Mouse (Mus musculus): ENCODE measurements around the gene Bves. TPM values are rescaled to one million over a fixed set of nuclear protein-coding genes. Genes with fewer than 3 reads are reported as not detected.

Bves gene
- polyA plus RNA-seq, 1 experiment from 2014 or later: 2.1 TPM

DNA sequence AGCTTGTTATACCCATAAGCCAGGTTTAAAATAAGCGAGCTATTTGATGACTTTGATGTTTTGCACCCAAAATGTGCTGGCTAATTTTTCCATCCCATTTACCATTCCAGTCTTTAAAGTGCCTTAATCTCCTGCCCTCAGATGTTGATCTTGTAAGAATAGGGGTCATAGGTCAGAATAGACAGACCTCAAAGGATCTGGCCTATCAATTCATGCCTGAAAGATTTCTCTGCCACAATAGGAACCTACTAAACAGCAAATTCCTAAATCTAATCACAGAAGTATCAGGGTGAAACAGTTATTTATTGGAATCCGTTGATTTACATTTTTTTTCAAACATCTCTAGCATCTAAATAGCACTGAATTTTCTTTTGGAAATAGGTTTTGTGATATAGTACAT lies 76.2 kb downstream of the Bves start:
- no peak overlapping the region for H3K27ac ChIP-seq
- ATAC-seq (replicated peaks; ENCODE audit: low FRiP score): no peak
- H3K27me3 ChIP-seq: no peaks in the 10 kb centered on the region
- H3K4me2 ChIP-seq: no peak overlapping the region
- no peaks in the 10 kb centered on the region for H3K4me1 ChIP-seq
- H3K9ac ChIP-seq: no peak overlapping the region
- WGBS: 59% methylated on average over 2 of the region's 2 CpGs
- H3K4me3 ChIP-seq (replicated peaks): no peak overlapping the region
- no peaks in the 10 kb centered on the region for H3K36me3 ChIP-seq
- no peaks in the 10 kb centered on the region for H3K9me3 ChIP-seq (replicated peaks)

DNA sequence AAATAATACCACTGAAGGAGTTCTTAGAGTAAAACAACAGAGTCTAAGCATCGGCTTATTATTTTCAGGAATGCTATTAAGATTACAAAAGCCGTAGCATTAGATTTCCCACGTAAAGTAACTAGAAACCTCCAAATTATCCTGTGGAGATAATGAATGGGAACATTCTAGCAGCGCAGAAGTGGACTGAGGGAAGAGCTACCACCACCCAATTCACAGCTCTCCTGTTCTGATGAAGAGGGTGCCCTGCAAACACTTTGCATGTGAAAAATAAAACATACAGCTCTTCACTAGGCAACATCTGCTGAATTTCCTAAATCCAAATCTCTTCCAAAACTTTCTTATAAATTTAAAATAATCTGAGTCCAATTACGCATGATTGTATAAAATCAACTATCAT lies 76.6 kb downstream of the Bves start:
- WGBS: 63% methylated on average over 5 of the region's 5 CpGs
- no peaks in the 10 kb centered on the region for H3K27me3 ChIP-seq
- H3K9ac ChIP-seq: no peak overlapping the region
- no peaks in the 10 kb centered on the region for H3K9me3 ChIP-seq (replicated peaks)
- H3K4me1 ChIP-seq: no peaks in the 10 kb centered on the region
- no peak overlapping the region for H3K27ac ChIP-seq
- H3K36me3 ChIP-seq: no peaks in the 10 kb centered on the region
- no peak overlapping the region for H3K4me2 ChIP-seq
- ATAC-seq (replicated peaks; ENCODE audit: low FRiP score): no peak
- no peak overlapping the region for H3K4me3 ChIP-seq (replicated peaks)

Other genes starting within 250 kb of the Bves start
- gene Popdc3, start 157.7 kb upstream of the Bves start, polyA plus RNA-seq (2015; fragmentation: Nextera tagmentation; extraction: Ambion mirVana): 0.63 and 0.78 TPM in 2 replicates
- gene Lin28b, start 150.6 kb downstream of the Bves start, polyA plus RNA-seq (2015; fragmentation: Nextera tagmentation; extraction: Ambion mirVana): 1.6 TPM in 2 replicates
- gene Hace1, start 242.1 kb downstream of the Bves start, polyA plus RNA-seq (2015; fragmentation: Nextera tagmentation; extraction: Ambion mirVana): 16.5 and 17.0 TPM in 2 replicates